Mouse (Mus musculus) lung, postnatal 0 days (tissue): ENCODE measurements around the gene Aebp1.

Source experiments
- CTCF ChIP-seq: IDR thresholded peaks from 2 replicates; pipeline ENCODE4 v1.5.1; 2016; ENCODE audit warnings: antibody characterized with exemption, mild to moderate bottlenecking
- EP300 ChIP-seq: IDR thresholded peaks from 2 replicates; pipeline ENCODE4 v1.6.1; 2016; ENCODE audit warnings: antibody characterized with exemption, mild to moderate bottlenecking, control low read depth

DNA sequence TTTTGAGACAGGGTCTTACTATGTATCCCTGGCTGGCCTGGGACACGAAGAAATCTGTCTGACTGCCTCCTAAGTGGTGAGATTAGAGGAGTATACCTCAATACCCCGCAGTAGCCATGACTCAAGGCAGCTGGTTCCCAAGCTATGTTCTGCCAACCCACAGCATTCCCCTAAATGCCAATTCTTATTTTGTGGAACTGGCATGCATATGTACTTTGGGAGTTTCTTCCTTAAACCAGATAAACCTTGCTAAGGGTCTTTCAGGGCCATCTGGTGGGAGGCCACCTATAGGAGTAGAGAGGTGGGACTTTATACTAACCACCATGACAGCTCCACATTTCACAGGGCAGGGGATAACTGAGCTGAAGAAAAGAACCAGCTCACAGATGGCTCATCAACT, 42.1 kb downstream of the Aebp1 start:
- TF ChIP-seq CTCF = no peak
- TF ChIP-seq EP300 = no peak
